Mouse (Mus musculus) kidney, embryonic 16.5 days (tissue): ENCODE measurements around the gene Atp4a. TPM values are rescaled to one million over a fixed set of nuclear protein-coding genes. Genes with fewer than 3 reads are reported as not detected.

Source experiments
- ATAC-seq: fragments of 200-750 bp; cut with Nextera tagmentation; 2 replicates; pipeline ENCODE4 v1.8.0; 2017; ENCODE audit warnings: moderate TSS enrichment; ENCODE audit not compliant: low FRiP score, low TSS enrichment
- H3K27ac ChIP-seq: fragments of 300-500 bp; sonication (generic); 2 replicates; pipeline ENCODE4 v1.5.1; 2014; ENCODE audit warnings: low read length
- H3K27me3 ChIP-seq: fragments of 300-500 bp; sonication (generic); 2 replicates; pipeline ENCODE4 v1.6.1; 2014; ENCODE audit warnings: low read length, control low read depth, mixed read lengths; ENCODE audit not compliant: insufficient read depth
- H3K36me3 ChIP-seq: fragments of 300-500 bp; sonication (generic); 2 replicates; pipeline ENCODE4 v1.6.1; 2014; ENCODE audit warnings: low read length, control low read depth, mixed read lengths; ENCODE audit not compliant: insufficient read depth
- H3K4me1 ChIP-seq: fragments of 300-500 bp; sonication (generic); 2 replicates; pipeline ENCODE4 v1.6.1; 2014; ENCODE audit warnings: low read length, control low read depth, mixed read lengths; ENCODE audit not compliant: insufficient read depth
- H3K4me2 ChIP-seq: fragments of 300-500 bp; sonication (generic); replicated peaks from 2 replicates; pipeline ENCODE4 v1.6.1; 2014; ENCODE audit warnings: low read depth, low read length
- H3K4me3 ChIP-seq: fragments of 300-500 bp; sonication (generic); 2 replicates; pipeline ENCODE4 v1.5.1; 2014; ENCODE audit warnings: mild to moderate bottlenecking, low read length
- H3K9ac ChIP-seq: fragments of 300-500 bp; sonication (generic); replicated peaks from 2 replicates; pipeline ENCODE4 v1.6.1; 2014; ENCODE audit warnings: low read length
- H3K9me3 ChIP-seq: fragments of 300-500 bp; sonication (generic); 2 replicates; pipeline ENCODE4 v1.6.1; 2016; ENCODE audit warnings: low read length, control low read depth
- WGBS: fragments of 180-500 bp; shearing (Covaris S2); extraction: QIAGEN DNeasy Blood & Tissue Kit; methylation state at CpG from one replicate; pipeline ENCODE4 v1.1.7; 2014; 5-methylcytosine and 5-hydroxymethylcytosine counted together
- polyA plus RNA-seq: library from polyadenylated mRNA; unstranded; fragments of >200 nt; fragmentation: Nextera tagmentation; extraction: Ambion mirVana; gene quantifications from 2 replicates; pipeline ENCODE4 v1.2.1, GENCODE M21; 2015

Atp4a gene
- polyA plus RNA-seq, 1 experiment from 2014 or later = 2.1 TPM

DNA sequence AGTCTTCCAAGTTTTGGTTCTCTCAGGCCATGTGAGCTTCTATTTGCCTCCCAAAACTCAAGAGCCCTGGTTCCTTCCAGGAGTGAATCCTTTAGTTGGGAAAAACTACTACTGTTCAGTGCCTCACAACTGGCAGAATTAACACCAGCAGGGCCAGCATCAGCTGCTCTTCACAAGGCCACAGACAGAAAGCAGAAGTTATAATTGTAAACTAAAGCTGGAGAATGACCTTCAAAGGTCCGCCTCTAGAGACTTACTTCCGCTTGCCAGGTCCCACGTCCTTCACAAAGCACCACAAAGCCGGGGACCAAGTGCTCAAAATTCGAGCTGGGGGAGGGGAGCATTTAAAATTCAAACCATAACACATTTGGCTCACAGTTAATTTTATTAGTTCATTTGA is 13.9 kb upstream of the Atp4a start:
- H3K4me3 ChIP-seq = no peak overlapping the region
- H3K36me3 ChIP-seq = no peaks in the 10 kb centered on the region
- WGBS = 66% methylated on average over 5 of the region's 5 CpGs
- no peaks in the 10 kb centered on the region for H3K27me3 ChIP-seq
- no peaks in the 10 kb centered on the region for H3K4me1 ChIP-seq
- H3K4me2 ChIP-seq = no peak overlapping the region
- H3K27ac ChIP-seq = no peak overlapping the region
- H3K9ac ChIP-seq = no peak overlapping the region
- ATAC-seq = no peak
- H3K9me3 ChIP-seq = no peaks in the 10 kb centered on the region

DNA sequence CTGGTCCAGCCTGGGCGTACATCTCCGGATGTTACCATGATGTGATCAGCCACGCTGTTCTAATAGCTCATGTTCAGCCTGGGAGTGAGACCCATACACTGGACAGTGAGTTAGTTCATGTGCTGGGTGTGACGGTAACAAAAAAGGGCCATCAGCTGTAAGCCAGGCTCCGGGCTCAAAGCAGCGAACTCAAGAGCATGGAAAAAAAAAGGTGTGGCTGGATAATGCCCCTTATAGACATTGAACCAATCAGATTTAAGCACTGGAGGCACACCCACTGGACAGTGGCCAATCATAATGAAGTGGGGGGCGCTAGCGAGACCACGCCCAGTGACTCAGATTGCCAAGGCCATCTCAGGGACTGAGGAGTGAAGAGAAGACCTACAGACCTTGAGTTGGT is 13.4 kb upstream of the Atp4a start, which contains the start of gene 2200002J24Rik:
2200002J24Rik (plus strand) TSS at position 338 of the 400 bp plus-strand sequence.
- H3K27ac ChIP-seq = no peak within 1 kb of the TSS
- no peaks in the 10 kb centered on the region for H3K36me3 ChIP-seq
- H3K9ac ChIP-seq = no peak within 1 kb of the TSS
- H3K4me1 ChIP-seq = no peaks in the 10 kb centered on the region
- no peak within 1 kb of the TSS for H3K4me3 ChIP-seq
- ATAC-seq = no peak
- WGBS = 41% methylated on average over 9 of the region's 9 CpGs
- H3K4me2 ChIP-seq = no peak within 1 kb of the TSS
- no peaks in the 10 kb centered on the region for H3K9me3 ChIP-seq
- H3K27me3 ChIP-seq = no peaks in the 10 kb centered on the region

DNA sequence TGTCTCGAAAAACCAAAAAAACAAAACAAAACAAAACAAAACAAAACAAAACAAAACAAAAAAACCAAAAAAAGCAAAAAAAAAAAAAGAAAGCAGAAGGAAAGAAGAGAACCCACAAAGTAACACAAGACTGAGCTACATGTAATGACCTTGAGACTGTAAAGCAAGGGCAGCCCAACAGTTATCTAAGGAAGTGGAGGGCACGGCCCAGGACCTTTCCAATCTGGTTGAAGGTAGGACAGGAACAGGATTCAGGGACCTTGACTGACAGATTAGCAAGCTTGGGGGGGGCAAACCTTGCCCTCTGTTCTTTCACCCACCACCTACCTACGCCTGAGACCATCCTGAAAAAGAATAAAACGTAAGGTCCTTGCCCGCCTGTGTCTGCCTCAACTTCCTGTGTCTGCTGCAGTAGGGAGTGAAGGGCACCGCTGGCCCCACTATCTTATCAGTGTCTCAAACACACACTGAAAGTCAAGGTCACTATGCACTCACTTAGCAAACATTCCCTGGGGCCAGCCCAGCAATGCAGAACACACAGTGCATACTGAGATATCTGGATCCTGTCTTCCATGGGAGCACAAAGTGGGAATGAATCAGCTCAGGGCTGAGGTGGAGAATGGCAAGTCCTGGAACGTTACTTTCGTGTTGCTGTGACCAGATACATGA is 5.7 kb upstream of the Atp4a start:
- H3K4me3 ChIP-seq = no peak overlapping the region
- no peaks in the 10 kb centered on the region for H3K9me3 ChIP-seq
- H3K27me3 ChIP-seq = no peaks in the 10 kb centered on the region
- no peak overlapping the region for H3K4me2 ChIP-seq
- H3K36me3 ChIP-seq = no peaks in the 10 kb centered on the region
- H3K4me1 ChIP-seq = no peaks in the 10 kb centered on the region
- WGBS = 74% methylated on average over 8 of the region's 8 CpGs
- H3K27ac ChIP-seq = no peak overlapping the region
- no peak for ATAC-seq
- H3K9ac ChIP-seq = no peak overlapping the region

DNA sequence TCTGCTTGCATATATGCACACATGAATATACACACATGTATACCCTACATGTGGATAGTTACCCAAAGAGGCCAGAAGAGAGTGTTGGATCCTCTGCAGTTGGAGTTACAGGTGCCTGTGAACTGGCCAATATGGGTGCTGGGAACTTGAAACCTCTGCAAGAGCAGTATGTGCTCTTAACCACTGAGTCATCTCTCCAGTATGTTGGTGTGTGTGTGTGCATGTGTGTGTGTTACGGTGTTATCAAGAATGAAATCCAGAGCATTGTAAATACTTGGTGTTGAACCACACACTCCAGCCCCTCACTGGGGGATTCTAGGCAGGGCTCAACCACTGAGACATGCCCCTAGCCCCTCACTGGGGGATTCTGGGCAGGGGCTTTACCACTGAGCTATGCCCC is 4.6 kb upstream of the Atp4a start:
- Histone ChIP-seq H3K4me2 (no peak overlapping the region), H3K9ac (no peak overlapping the region), H3K4me1 (no peaks in the 10 kb centered on the region), H3K27me3 (no peaks in the 10 kb centered on the region), H3K36me3 (no peaks in the 10 kb centered on the region), H3K4me3 (no peak overlapping the region), H3K9me3 (no peaks in the 10 kb centered on the region), H3K27ac (no peak overlapping the region)
- 88% methylated on average over 1 of the region's 1 CpGs for WGBS
- no peak for ATAC-seq

DNA sequence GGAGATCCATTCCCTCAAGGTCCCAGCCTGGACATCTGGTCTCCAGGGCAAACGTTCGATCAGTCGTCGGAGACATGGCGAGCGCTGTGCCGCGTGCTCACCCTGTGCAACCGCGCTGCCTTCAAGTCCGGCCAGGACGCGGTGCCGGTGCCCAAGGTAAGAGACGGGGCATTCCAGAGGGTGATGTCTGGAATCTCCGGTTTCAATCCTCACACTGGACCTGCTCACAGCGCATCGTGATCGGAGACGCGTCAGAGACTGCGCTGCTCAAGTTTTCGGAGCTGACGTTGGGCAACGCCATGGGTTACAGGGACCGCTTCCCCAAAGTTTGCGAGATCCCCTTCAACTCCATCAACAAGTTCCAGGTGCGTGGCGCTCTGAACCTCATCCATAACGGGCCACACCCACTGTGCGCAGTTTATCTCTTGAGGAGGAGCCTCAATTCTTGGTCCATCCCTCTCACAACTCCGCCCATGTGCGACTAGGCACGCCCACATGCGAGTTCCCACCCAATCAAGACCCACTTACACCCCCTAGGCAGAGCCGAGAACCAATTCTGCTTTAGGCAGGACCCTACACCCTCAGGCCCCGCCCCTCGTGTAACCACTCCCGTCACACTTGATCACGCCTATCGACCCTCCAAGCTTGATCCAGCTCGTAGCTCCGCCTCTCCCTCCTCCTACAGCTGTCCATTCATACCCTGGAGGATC is 5.2 kb downstream of the Atp4a start:
- Histone ChIP-seq H3K4me2 (peak overlapping the region; percentile 75), H3K27me3 (peaks cover 31% of the 10 kb centered on the region), H3K9me3 (no peaks in the 10 kb centered on the region), H3K4me1 (peaks cover 12% of the 10 kb centered on the region), H3K36me3 (no peaks in the 10 kb centered on the region), H3K27ac (no peak overlapping the region), H3K9ac (peak overlapping the region; percentile 41; the same call in 1 of the 2 replicates), H3K4me3 (peak overlapping the region; percentile 47)
- WGBS = 1% methylated on average over 43 of the region's 43 CpGs
- peak; percentile 94 for ATAC-seq

DNA sequence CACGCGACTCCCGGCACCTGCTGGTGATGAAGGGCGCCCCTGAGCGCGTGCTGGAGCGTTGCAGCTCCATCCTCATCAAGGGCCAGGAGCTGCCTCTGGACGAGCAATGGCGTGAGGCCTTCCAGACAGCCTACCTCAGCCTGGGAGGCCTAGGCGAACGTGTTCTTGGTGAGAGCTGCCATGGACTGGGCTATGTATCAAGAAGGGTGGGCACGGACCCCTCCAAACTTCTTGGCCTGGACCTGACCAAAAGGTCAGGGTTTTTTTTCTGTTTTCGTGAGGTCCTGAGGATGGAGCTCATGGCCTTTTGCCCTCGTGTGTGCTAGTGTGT is 5.7 kb downstream of the Atp4a start:
- ATAC-seq = no peak
- 10% methylated on average over 14 of the region's 14 CpGs for WGBS
- H3K4me1 ChIP-seq = peaks cover 12% of the 10 kb centered on the region
- peak overlapping the region; percentile 75 for H3K4me2 ChIP-seq
- H3K9ac ChIP-seq = peak overlapping the region; percentile 36; the same call in 1 of the 2 replicates
- H3K9me3 ChIP-seq = no peaks in the 10 kb centered on the region
- no peak overlapping the region for H3K27ac ChIP-seq
- H3K4me3 ChIP-seq = peak overlapping the region; percentile 47
- no peaks in the 10 kb centered on the region for H3K36me3 ChIP-seq
- peaks cover 31% of the 10 kb centered on the region for H3K27me3 ChIP-seq

DNA sequence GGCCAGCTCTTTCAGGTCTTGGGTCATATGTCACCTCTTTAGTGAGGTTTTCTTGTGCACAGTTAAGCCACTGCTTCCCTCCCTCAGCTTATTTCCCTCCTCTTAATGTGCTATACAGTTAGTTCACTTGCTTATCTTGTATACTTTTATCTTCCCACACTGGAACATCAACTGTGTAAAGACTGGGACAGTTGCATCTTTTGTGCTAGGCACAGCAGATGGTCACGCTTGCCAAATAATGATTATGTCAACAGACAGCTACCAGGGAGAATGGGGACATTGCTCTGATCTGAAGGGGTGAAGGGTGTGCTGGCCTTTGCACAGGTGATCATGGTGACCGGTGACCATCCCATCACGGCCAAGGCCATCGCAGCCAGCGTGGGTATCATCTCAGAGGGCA is 7.7 kb downstream of the Atp4a start:
- H3K4me2 ChIP-seq = no peak overlapping the region
- peaks cover 12% of the 10 kb centered on the region for H3K4me1 ChIP-seq
- peaks cover 31% of the 10 kb centered on the region for H3K27me3 ChIP-seq
- no peak overlapping the region for H3K27ac ChIP-seq
- no peaks in the 10 kb centered on the region for H3K9me3 ChIP-seq
- 97% methylated on average over 5 of the region's 5 CpGs for WGBS
- H3K36me3 ChIP-seq = no peaks in the 10 kb centered on the region
- H3K4me3 ChIP-seq = no peak overlapping the region
- no peak overlapping the region for H3K9ac ChIP-seq
- ATAC-seq = no peak

DNA sequence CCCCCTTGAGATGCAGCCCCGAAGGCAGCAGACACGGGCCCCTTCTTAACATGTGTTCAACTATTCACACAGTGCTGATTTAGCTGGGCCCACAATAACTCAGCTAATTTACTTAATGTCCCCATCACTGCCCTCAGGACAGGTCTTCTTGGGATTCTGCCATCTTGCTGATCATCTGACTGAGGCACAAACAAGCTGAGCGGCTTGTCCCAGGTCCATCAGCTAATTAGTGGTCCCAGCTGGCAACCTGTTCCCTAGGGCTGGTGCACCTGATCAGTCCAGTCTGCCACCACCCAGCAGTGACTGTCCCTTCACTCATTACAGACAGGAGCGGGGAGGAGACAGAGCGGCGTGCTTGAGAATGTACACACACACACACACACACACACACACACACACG is 9.3 kb downstream of the Atp4a start:
- no peaks in the 10 kb centered on the region for H3K9me3 ChIP-seq
- H3K4me3 ChIP-seq = no peak overlapping the region
- H3K27ac ChIP-seq = no peak overlapping the region
- H3K36me3 ChIP-seq = no peaks in the 10 kb centered on the region; the same call in 1 of the 2 replicates
- ATAC-seq = no peak
- peaks cover 15% of the 10 kb centered on the region for H3K27me3 ChIP-seq
- peaks cover 12% of the 10 kb centered on the region for H3K4me1 ChIP-seq
- no peak overlapping the region for H3K9ac ChIP-seq
- WGBS = 87% methylated on average over 7 of the region's 7 CpGs
- H3K4me2 ChIP-seq = no peak overlapping the region

DNA sequence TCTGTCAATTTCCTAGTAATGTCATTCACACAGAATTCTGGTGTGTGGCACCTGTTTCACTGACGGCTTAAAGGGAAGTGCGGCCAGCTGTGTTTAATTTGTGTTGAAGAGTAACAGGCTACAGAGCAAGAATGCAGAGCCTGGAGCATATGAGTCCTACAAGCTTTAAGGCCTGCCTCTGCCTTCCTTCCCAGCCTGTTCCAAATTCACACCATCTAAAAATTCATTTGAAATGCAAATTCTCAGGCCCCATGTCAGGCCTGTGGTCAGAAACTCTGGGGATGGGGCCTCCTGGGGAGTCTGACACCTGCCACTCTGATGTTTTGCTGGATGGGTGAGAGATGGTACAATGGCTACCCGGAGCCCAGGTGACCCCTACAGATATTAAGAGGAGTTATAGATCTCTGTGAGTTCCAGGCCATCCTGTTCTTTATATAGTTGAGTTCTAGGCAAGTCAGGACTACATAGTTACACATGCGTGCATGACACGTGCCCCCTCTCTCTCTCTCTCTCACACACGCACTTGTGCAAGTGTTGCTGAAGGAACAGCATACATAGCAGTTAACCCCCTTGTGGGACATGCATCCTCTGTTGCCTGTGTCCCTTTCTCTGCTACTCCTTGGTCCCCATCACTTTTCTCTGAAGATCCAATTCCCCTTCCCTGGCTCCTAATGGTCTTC is 11.4 kb downstream of the Atp4a start:
- no peak overlapping the region for H3K4me3 ChIP-seq
- H3K27ac ChIP-seq = no peak overlapping the region
- H3K9ac ChIP-seq = no peak overlapping the region
- H3K36me3 ChIP-seq = peaks cover 12% of the 10 kb centered on the region
- no peak overlapping the region for H3K4me2 ChIP-seq
- peaks cover 5% of the 10 kb centered on the region for H3K4me1 ChIP-seq
- WGBS = 76% methylated on average over 6 of the region's 6 CpGs
- H3K27me3 ChIP-seq = no peaks in the 10 kb centered on the region
- ATAC-seq = no peak
- H3K9me3 ChIP-seq = no peaks in the 10 kb centered on the region

DNA sequence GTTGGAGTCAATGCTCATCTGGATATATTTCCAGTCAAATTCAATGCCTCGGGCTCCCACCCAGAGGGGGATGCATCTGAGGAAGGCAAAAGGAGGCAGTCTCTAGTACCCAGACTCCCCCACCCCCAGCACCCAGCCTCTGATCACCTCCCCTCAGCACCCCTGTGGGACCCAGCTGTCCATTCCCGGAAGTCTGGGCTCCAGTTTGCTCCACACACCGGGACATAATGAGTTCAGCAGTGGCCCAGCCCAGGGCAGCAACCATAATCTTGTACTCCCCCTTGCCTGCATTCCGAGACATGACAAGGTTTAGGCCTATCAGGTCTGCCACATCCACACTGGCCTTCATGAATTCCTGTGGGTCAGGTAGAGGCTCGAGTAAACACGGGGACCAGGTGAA is 16.2 kb downstream of the Atp4a start:
- H3K4me3 ChIP-seq = peak overlapping the region; percentile 79
- H3K36me3 ChIP-seq = peaks cover 17% of the 10 kb centered on the region
- peak overlapping the region; percentile 87 for H3K9ac ChIP-seq
- peaks cover 18% of the 10 kb centered on the region for H3K4me1 ChIP-seq
- ATAC-seq = no peak
- no peak overlapping the region for H3K27ac ChIP-seq
- H3K27me3 ChIP-seq = no peaks in the 10 kb centered on the region
- peak overlapping the region; percentile 86 for H3K4me2 ChIP-seq
- WGBS = 81% methylated on average over 6 of the region's 6 CpGs
- no peaks in the 10 kb centered on the region for H3K9me3 ChIP-seq
